Mouse (Mus musculus) large intestine, adult 2 months (tissue): ENCODE data around the gene Jpt2. TPM values are rescaled to one million over a fixed set of nuclear protein-coding genes. Genes with fewer than 3 reads are reported as not detected.

Experiments
- DNase-seq: peaks from one replicate; pipeline ENCODE4 v3.0.0-alpha.2; 2012; ENCODE audit warnings: low read depth, low spot score
- WGBS: fragments of 180-500 bp; shearing (Covaris S2); methylation state at CpG from one replicate; pipeline ENCODE4 v1.1.7; 2018; 5-methylcytosine and 5-hydroxymethylcytosine counted together
- polyA plus RNA-seq: library from polyadenylated mRNA; depleted of rRNA; stranded (reverse); fragments of >200 nt; gene quantifications from 2 replicates; pipeline ENCODE4 v1.2.3, GENCODE M21; 2012; rRNA removed

The Jpt2 gene
- polyA plus RNA-seq, 1 experiment = 35.4 TPM

DNA sequence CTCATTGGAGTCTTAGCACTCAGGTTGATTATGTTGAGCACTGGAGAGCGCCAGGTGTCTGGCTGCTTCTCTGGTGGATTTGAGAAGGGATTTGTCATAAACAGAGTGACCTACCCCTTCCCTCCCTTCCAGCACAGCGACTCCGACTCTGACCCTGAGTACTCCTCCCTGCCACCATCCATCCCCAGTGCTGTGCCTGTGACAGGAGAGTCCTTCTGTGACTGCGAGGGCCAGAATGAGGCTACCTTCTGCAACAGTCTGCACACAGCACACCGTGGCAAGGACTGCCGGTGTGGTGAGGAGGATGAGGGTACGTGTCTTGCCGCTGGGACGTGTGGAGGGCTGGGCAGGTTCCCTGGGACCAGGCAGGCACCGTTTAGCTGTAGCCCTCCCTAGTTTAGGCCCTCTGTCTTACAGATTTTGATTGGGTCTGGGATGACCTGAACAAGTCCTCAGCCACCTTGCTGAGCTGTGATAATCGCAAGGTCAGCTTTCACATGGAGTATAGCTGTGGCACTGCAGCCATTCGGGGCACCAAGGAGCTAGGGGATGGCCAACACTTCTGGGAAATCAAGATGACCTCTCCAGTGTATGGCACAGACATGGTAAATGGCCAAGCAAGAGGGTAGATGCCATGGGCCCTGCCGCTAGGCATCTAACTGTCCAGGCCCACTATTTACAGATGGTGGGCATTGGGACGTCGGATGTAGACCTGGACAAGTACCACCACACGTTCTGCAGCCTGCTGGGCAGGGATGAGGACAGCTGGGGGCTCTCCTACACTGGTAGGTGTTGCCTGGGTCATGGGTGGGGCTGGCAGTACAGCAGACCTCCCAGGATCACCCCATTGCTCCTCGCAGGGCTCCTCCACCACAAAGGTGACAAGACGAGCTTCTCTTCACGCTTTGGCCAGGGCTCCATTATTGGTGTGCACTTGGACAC, 70.1 kb downstream of the Jpt2 start:
- 85% methylated on average over 19 of the region's 19 CpGs for WGBS
- DNase-seq = no peak

GRCm38 (mm10) chr17:24888862-24889261, 71.6 kb downstream of the Jpt2 start:
- WGBS = 77% methylated on average over 3 of the region's 3 CpGs
- DNase-seq = no peak

Other genes starting within 250 kb of the Jpt2 start
- gene Rnf151, start 242.6 kb downstream of the Jpt2 start, polyA plus RNA-seq = 0.12 and 0.35 TPM in 2 replicates
- 3,715 and 4,974 TPM in 2 replicates for gene Rps2, start 242.6 kb downstream of the Jpt2 start, polyA plus RNA-seq
- gene Ndufb10, start 236.2 kb downstream of the Jpt2 start, polyA plus RNA-seq = 371 and 397 TPM in 2 replicates
- 0.10 and 0.22 TPM in 2 replicates for gene Rpl3l, start 232.9 kb downstream of the Jpt2 start, polyA plus RNA-seq
- 96.0 and 103 TPM in 2 replicates for gene Msrb1, start 224.0 kb downstream of the Jpt2 start, polyA plus RNA-seq
- gene Hs3st6, start 207.7 kb downstream of the Jpt2 start, polyA plus RNA-seq = 0.98 and 1.7 TPM in 2 replicates
- 0.05 TPM in 1 of 2 replicates, not detected in the other for gene Meiob, start 156.4 kb downstream of the Jpt2 start, polyA plus RNA-seq
- 105 and 239 TPM in 2 replicates for gene Hagh, start 120.5 kb downstream of the Jpt2 start, polyA plus RNA-seq
- 54.7 and 121 TPM in 2 replicates for gene Fahd1, start 110.3 kb downstream of the Jpt2 start, polyA plus RNA-seq
- 1.1 and 1.4 TPM in 2 replicates for gene Igfals, start 94.7 kb downstream of the Jpt2 start, polyA plus RNA-seq
- gene Nubp2, start 74.3 kb downstream of the Jpt2 start, polyA plus RNA-seq = 37.3 and 41.3 TPM in 2 replicates
- gene Spsb3, start 74.0 kb downstream of the Jpt2 start, polyA plus RNA-seq = 57.4 and 70.5 TPM in 2 replicates
- 21.6 and 34.0 TPM in 2 replicates for gene Eme2, start 65.6 kb downstream of the Jpt2 start, polyA plus RNA-seq
- 119 and 144 TPM in 2 replicates for gene Mrps34, start 65.6 kb downstream of the Jpt2 start, polyA plus RNA-seq
- 61.2 and 62.9 TPM in 2 replicates for gene Nme3, start 64.2 kb downstream of the Jpt2 start, polyA plus RNA-seq
- 41.0 and 69.6 TPM in 2 replicates for gene Mapk8ip3, start 23.7 kb downstream of the Jpt2 start, polyA plus RNA-seq
- 8.0 and 15.1 TPM in 2 replicates for gene Cramp1l, start 55.1 kb upstream of the Jpt2 start, polyA plus RNA-seq
- gene Ift140, start 55.4 kb upstream of the Jpt2 start, polyA plus RNA-seq = 7.8 and 9.4 TPM in 2 replicates
- 16.7 and 18.5 TPM in 2 replicates for gene Tmem204, start 122.9 kb upstream of the Jpt2 start, polyA plus RNA-seq
- 9.4 and 12.2 TPM in 2 replicates for gene Telo2, start 155.3 kb upstream of the Jpt2 start, polyA plus RNA-seq
- gene Ptx4, start 160.1 kb upstream of the Jpt2 start, polyA plus RNA-seq = 0.07 and 0.10 TPM in 2 replicates
- 17.1 and 21.7 TPM in 2 replicates for gene Clcn7, start 172.7 kb upstream of the Jpt2 start, polyA plus RNA-seq
- gene Ccdc154, start 201.8 kb upstream of the Jpt2 start, polyA plus RNA-seq = not detected in 2 replicates
- not detected in 2 replicates for gene Gm38655, start 214.8 kb upstream of the Jpt2 start, polyA plus RNA-seq
- 9.5 and 10.4 TPM in 2 replicates for gene BC003965, start 223.9 kb upstream of the Jpt2 start, polyA plus RNA-seq
- gene Unkl, start 227.7 kb upstream of the Jpt2 start, polyA plus RNA-seq = 6.0 and 9.8 TPM in 2 replicates